Mouse (Mus musculus) hindbrain, embryonic 13.5 days (tissue): ENCODE measurements around the gene Cenpq. TPM values are rescaled to one million over a fixed set of nuclear protein-coding genes. Genes with fewer than 3 reads are reported as not detected.
A peak's percentile ranks its signal among the peaks of the same experiment; 100 is the strongest.

Experiments
- ATAC-seq: fragments of 200-750 bp; cut with Nextera tagmentation; 2 replicates; pipeline ENCODE4 v1.8.0; 2017; ENCODE audit warnings: moderate TSS enrichment; ENCODE audit not compliant: low FRiP score
- H3K27ac ChIP-seq: fragments of 300-500 bp; sonication (generic); 2 replicates; pipeline ENCODE4 v1.5.1; 2015; ENCODE audit warnings: inconsistent platforms, mild to moderate bottlenecking, moderate library complexity
- H3K27me3 ChIP-seq: fragments of 300-500 bp; sonication (generic); 2 replicates; pipeline ENCODE4 v1.6.1; 2015; ENCODE audit warnings: mild to moderate bottlenecking, inconsistent platforms
- H3K36me3 ChIP-seq: fragments of 300-500 bp; sonication (generic); 2 replicates; pipeline ENCODE4 v1.6.1; 2015; ENCODE audit warnings: mild to moderate bottlenecking, inconsistent platforms
- H3K4me1 ChIP-seq: fragments of 300-500 bp; sonication (generic); replicated peaks from 2 replicates; pipeline ENCODE4 v1.6.1; 2015; ENCODE audit warnings: inconsistent platforms
- H3K4me2 ChIP-seq: fragments of 300-500 bp; sonication (generic); 2 replicates; pipeline ENCODE4 v1.6.1; 2015; ENCODE audit warnings: inconsistent platforms, mild to moderate bottlenecking, moderate library complexity
- H3K4me3 ChIP-seq: fragments of 300-500 bp; sonication (generic); 2 replicates; pipeline ENCODE4 v1.5.1; 2015; ENCODE audit warnings: mild to moderate bottlenecking, inconsistent platforms
- H3K9ac ChIP-seq: fragments of 300-500 bp; sonication (generic); 2 replicates; pipeline ENCODE4 v1.6.1; 2015; ENCODE audit warnings: mild to moderate bottlenecking, inconsistent platforms
- H3K9me3 ChIP-seq: fragments of 300-500 bp; sonication (generic); 2 replicates; pipeline ENCODE4 v1.6.1; 2016; ENCODE audit warnings: inconsistent platforms
- WGBS: fragments of 180-500 bp; shearing (Covaris S2); methylation state at CpG from one replicate; pipeline ENCODE4 v1.1.7; 2015; 5-methylcytosine and 5-hydroxymethylcytosine counted together
- polyA plus RNA-seq: library from polyadenylated mRNA; unstranded; fragments of >200 nt; fragmentation: Nextera tagmentation; extraction: Ambion mirVana; gene quantifications from 2 replicates; pipeline ENCODE4 v1.2.1, GENCODE M21; 2015

Cenpq gene
- polyA plus RNA-seq, 1 experiment from 2014 or later = 12.1 TPM

GRCm38 (mm10) chr17:40885155-40885554 is 49.7 kb downstream of the Cenpq start:
- no peak overlapping the region for H3K27ac ChIP-seq
- peaks cover 5% of the 10 kb centered on the region for H3K4me1 ChIP-seq
- no peaks in the 10 kb centered on the region for H3K9me3 ChIP-seq
- H3K9ac ChIP-seq = no peak overlapping the region
- H3K36me3 ChIP-seq = no peaks in the 10 kb centered on the region
- ATAC-seq = no peak
- H3K27me3 ChIP-seq = peaks cover 11% of the 10 kb centered on the region
- no peak overlapping the region for H3K4me2 ChIP-seq
- WGBS = 89% methylated on average over 4 of the region's 4 CpGs
- no peak overlapping the region for H3K4me3 ChIP-seq

- no peak overlapping the region for H3K4me2 ChIP-seq
- no peak for ATAC-seq
- no peaks in the 10 kb centered on the region for H3K36me3 ChIP-seq
- no peak overlapping the region for H3K27ac ChIP-seq
- peaks cover 12% of the 10 kb centered on the region for H3K27me3 ChIP-seq
- no peak overlapping the region for H3K9ac ChIP-seq
- WGBS = 93% methylated on average over 6 of the region's 6 CpGs
- no peaks in the 10 kb centered on the region for H3K9me3 ChIP-seq
- no peak overlapping the region for H3K4me3 ChIP-seq
- H3K4me1 ChIP-seq = peaks cover 9% of the 10 kb centered on the region
Measured at GRCm38 (mm10) chr17:40882172-40882571, 52.7 kb downstream of the Cenpq start.

GRCm38 (mm10) chr17:40879924-40880691 is 54.7 kb downstream of the Cenpq start, which contains the start of gene 9130008F23Rik:
Gene 9130008F23Rik, minus strand, starts transcription at chr17:40880559.
- Histone ChIP-seq H3K27me3 (peaks cover 12% of the 10 kb centered on the region), H3K27ac (no peak within 1 kb of the TSS), H3K4me1 (peaks cover 9% of the 10 kb centered on the region), H3K4me3 (peak within 1 kb of the TSS; percentile 54), H3K9me3 (no peaks in the 10 kb centered on the region), H3K4me2 (peak within 1 kb of the TSS; percentile 92), H3K36me3 (no peaks in the 10 kb centered on the region), H3K9ac (peak within 1 kb of the TSS; percentile 55)
- WGBS = under 1% methylated on average over 40 of the region's 40 CpGs
- peak; percentile 73 for ATAC-seq

- peaks cover 9% of the 10 kb centered on the region for H3K4me1 ChIP-seq
- 5% methylated on average over 6 of the region's 6 CpGs for WGBS
- H3K4me3 ChIP-seq = peak overlapping the region; percentile 54
- no peaks in the 10 kb centered on the region for H3K9me3 ChIP-seq
- no peak for ATAC-seq
- peak overlapping the region; percentile 92 for H3K4me2 ChIP-seq
- peaks cover 12% of the 10 kb centered on the region for H3K27me3 ChIP-seq
- no peak overlapping the region for H3K27ac ChIP-seq
- H3K36me3 ChIP-seq = no peaks in the 10 kb centered on the region
- H3K9ac ChIP-seq = peak overlapping the region; percentile 55
Measured at GRCm38 (mm10) chr17:40879528-40879923, 55.3 kb downstream of the Cenpq start.

GRCm38 (mm10) chr17:40877741-40878140 is 57.1 kb downstream of the Cenpq start:
- no peaks in the 10 kb centered on the region for H3K36me3 ChIP-seq
- ATAC-seq = no peak
- 38% methylated on average over 3 of the region's 3 CpGs for WGBS

GRCm38 (mm10) chr17:40875568-40875967 is 59.3 kb downstream of the Cenpq start:
- Histone ChIP-seq H3K4me1 (peaks cover 8% of the 10 kb centered on the region), H3K4me2 (no peak overlapping the region), H3K36me3 (no peaks in the 10 kb centered on the region), H3K4me3 (no peak overlapping the region), H3K9ac (no peak overlapping the region), H3K27ac (no peak overlapping the region), H3K27me3 (peaks cover 5% of the 10 kb centered on the region), H3K9me3 (no peaks in the 10 kb centered on the region)
- ATAC-seq = no peak
- 95% methylated on average over 1 of the region's 1 CpGs for WGBS

More at GRCm38 (mm10) chr17:40877741-40878140, 57.1 kb downstream of the Cenpq start:
- no peak overlapping the region for H3K4me3 ChIP-seq
- peaks cover 12% of the 10 kb centered on the region for H3K27me3 ChIP-seq
- no peak overlapping the region for H3K27ac ChIP-seq
- H3K9ac ChIP-seq = no peak overlapping the region
- H3K4me2 ChIP-seq = no peak overlapping the region
- H3K4me1 ChIP-seq = peaks cover 9% of the 10 kb centered on the region
- H3K9me3 ChIP-seq = no peaks in the 10 kb centered on the region

GRCm38 (mm10) chr17:40874701-40875100 is 60.1 kb downstream of the Cenpq start:
- Histone ChIP-seq H3K36me3 (no peaks in the 10 kb centered on the region), H3K27me3 (no peaks in the 10 kb centered on the region), H3K27ac (no peak overlapping the region), H3K9ac (no peak overlapping the region), H3K9me3 (no peaks in the 10 kb centered on the region), H3K4me2 (no peak overlapping the region), H3K4me1 (peaks cover under 1% of the 10 kb centered on the region; the same call in 1 of the 2 replicates), H3K4me3 (no peak overlapping the region)
- 89% methylated on average over 3 of the region's 3 CpGs for WGBS
- no peak for ATAC-seq

- Histone ChIP-seq H3K27ac (no peak overlapping the region), H3K27me3 (no peaks in the 10 kb centered on the region), H3K4me1 (no peaks in the 10 kb centered on the region), H3K4me2 (no peak overlapping the region), H3K4me3 (no peak overlapping the region), H3K9ac (no peak overlapping the region), H3K9me3 (no peaks in the 10 kb centered on the region), H3K36me3 (no peaks in the 10 kb centered on the region)
- 53% methylated on average over 2 of the region's 2 CpGs for WGBS
- no peak for ATAC-seq
Measured at GRCm38 (mm10) chr17:40873582-40874011, 61.2 kb downstream of the Cenpq start.

Other genes starting within 250 kb of the Cenpq start
- not detected in 2 replicates for gene Esp1, start 207.9 kb downstream of the Cenpq start, polyA plus RNA-seq
- gene Crisp2, start 128.0 kb downstream of the Cenpq start, polyA plus RNA-seq = not detected in 2 replicates
- gene Rhag, start 123.9 kb downstream of the Cenpq start, polyA plus RNA-seq = 0.27 and 0.48 TPM in 2 replicates
- 0.49 and 1.0 TPM in 2 replicates for gene 9130008F23Rik, start 54.5 kb downstream of the Cenpq start, polyA plus RNA-seq
- not detected in 2 replicates for gene Glyatl3, start 20.7 kb downstream of the Cenpq start, polyA plus RNA-seq
- 23.6 and 24.9 TPM in 2 replicates for gene Mut, start 362 bp downstream of the Cenpq start, polyA plus RNA-seq